Mouse (Mus musculus) ES-Bruce4 (cell line): Measurements from ENCODE around the gene Aldh1l2. TPM values are rescaled to one million over a fixed set of nuclear protein-coding genes. Genes with fewer than 3 reads are reported as not detected.

Source experiments
- H3K27ac ChIP-seq: 2 replicates; pipeline ENCODE4 v1.5.1; 2012; ENCODE audit warnings: low read length, inconsistent platforms; ENCODE audit not compliant: insufficient read depth
- H3K27me3 ChIP-seq: 2 replicates; pipeline ENCODE4 v1.6.1; 2012; ENCODE audit warnings: mild to moderate bottlenecking, low read length, inconsistent platforms; ENCODE audit not compliant: control insufficient read depth, poor library complexity, insufficient read depth, severe bottlenecking
- H3K36me3 ChIP-seq: 2 replicates; pipeline ENCODE4 v1.6.1; 2012; ENCODE audit warnings: inconsistent platforms, mild to moderate bottlenecking, low read length, moderate library complexity; ENCODE audit not compliant: control insufficient read depth, poor library complexity, insufficient read depth, severe bottlenecking
- H3K4me1 ChIP-seq: one replicate; pipeline ENCODE4 v1.8.1; 2011; ENCODE audit warnings: low read length; ENCODE audit not compliant: control insufficient read depth, insufficient read depth
- H3K4me3 ChIP-seq: 2 replicates; pipeline ENCODE4 v1.5.1; 2011; ENCODE audit warnings: low read depth, mild to moderate bottlenecking, low read length
- H3K9ac ChIP-seq: 2 replicates; pipeline ENCODE4 v1.6.1; 2012; ENCODE audit warnings: low read depth, mild to moderate bottlenecking, inconsistent platforms; ENCODE audit not compliant: poor library complexity, severe bottlenecking
- H3K9me3 ChIP-seq: replicated peaks from 2 replicates; pipeline ENCODE4 v1.6.1; 2012; ENCODE audit warnings: mild to moderate bottlenecking, low read length, inconsistent platforms; ENCODE audit not compliant: control insufficient read depth, poor library complexity, insufficient read depth, severe bottlenecking
- CTCF ChIP-seq: IDR thresholded peaks from one replicate; pipeline ENCODE4 v1.8.1; 2011; ENCODE audit warnings: low read depth, low read length
- EP300 ChIP-seq: IDR thresholded peaks from 2 replicates; pipeline ENCODE4 v1.6.1; 2011; ENCODE audit warnings: low read depth, low read length; ENCODE audit not compliant: insufficient read depth
- POLR2A ChIP-seq: IDR thresholded peaks from one replicate; pipeline ENCODE4 v1.8.1; 2011; ENCODE audit warnings: low read length; ENCODE audit not compliant: insufficient read depth
- polyA plus RNA-seq: library from polyadenylated mRNA; stranded (reverse); fragments of >200 nt; gene quantifications from 2 replicates; pipeline ENCODE4 v1.2.4, GENCODE M21; 2011; ENCODE audit warnings: low read depth; ENCODE audit not compliant: missing spikeins, insufficient read depth, insufficient read length

Gene Aldh1l2
- polyA plus RNA-seq, 1 experiment: 0.39 TPM

DNA sequence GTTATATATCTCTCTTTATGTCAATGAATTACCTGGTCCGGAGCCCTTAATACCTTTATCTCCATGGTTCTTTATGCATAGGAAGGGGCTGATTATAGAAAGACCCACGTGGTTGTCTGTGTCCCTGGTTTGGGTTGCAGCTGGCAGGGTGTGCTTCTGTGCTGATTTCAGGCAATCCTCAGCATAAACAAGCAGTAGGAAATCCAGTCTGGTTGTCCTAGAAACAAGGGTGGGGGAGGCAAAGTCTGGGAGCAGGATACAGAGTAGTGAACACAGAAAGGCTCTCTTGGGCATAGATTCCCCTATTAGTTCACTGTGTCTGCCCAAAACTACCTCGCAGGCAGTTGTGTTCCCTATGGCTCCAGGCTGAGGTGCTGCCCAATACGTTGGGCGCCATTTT lies 56.7 kb downstream of the Aldh1l2 start:
- H3K9ac ChIP-seq: no peak overlapping the region
- no peak overlapping the region for H3K27ac ChIP-seq
- no peaks in the 10 kb centered on the region for H3K36me3 ChIP-seq
- peaks cover 68% of the 10 kb centered on the region for H3K9me3 ChIP-seq
- H3K27me3 ChIP-seq: no peaks in the 10 kb centered on the region
- H3K4me1 ChIP-seq: no peaks in the 10 kb centered on the region
- TF ChIP-seq CTCF: no peak
- no peak for TF ChIP-seq POLR2A
- TF ChIP-seq EP300: no peak
- no peak overlapping the region for H3K4me3 ChIP-seq

DNA sequence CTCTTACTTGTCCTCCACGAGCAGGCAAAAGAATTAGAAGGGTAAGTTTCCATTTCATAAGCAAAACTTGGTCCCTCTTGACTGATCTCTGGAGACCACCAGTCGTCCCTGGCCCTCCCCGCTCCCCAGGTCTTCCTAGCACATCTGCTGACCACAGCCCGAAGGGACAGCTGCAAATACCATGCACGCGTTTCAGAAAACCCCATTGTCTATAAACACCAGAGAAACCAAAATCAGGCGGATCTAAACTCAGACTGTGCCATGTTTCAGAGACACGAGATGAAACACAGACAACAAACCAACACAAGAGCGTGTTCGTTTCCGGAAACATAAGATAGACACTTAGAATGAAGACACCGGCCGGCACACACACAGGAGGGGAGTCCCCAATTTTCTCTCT lies 58.7 kb downstream of the Aldh1l2 start:
- no peak overlapping the region for H3K9ac ChIP-seq
- H3K4me3 ChIP-seq: no peak overlapping the region
- TF ChIP-seq CTCF: no peak
- TF ChIP-seq EP300: no peak
- no peak for TF ChIP-seq POLR2A
- H3K27me3 ChIP-seq: no peaks in the 10 kb centered on the region
- no peaks in the 10 kb centered on the region for H3K4me1 ChIP-seq
- no peaks in the 10 kb centered on the region for H3K36me3 ChIP-seq
- H3K9me3 ChIP-seq: peaks cover 61% of the 10 kb centered on the region
- no peak overlapping the region for H3K27ac ChIP-seq

- H3K4me3 ChIP-seq: no peak overlapping the region
- no peak for TF ChIP-seq CTCF
- no peak for TF ChIP-seq POLR2A
- TF ChIP-seq EP300: no peak
- H3K9ac ChIP-seq: no peak overlapping the region
- no peak overlapping the region for H3K27ac ChIP-seq
- no peaks in the 10 kb centered on the region for H3K27me3 ChIP-seq
- H3K9me3 ChIP-seq: peaks cover 77% of the 10 kb centered on the region
- H3K36me3 ChIP-seq: peaks cover 2% of the 10 kb centered on the region
- H3K4me1 ChIP-seq: no peaks in the 10 kb centered on the region
Measured at GRCm38 (mm10) chr10:83457531-83457930, 76.4 kb downstream of the Aldh1l2 start.

DNA sequence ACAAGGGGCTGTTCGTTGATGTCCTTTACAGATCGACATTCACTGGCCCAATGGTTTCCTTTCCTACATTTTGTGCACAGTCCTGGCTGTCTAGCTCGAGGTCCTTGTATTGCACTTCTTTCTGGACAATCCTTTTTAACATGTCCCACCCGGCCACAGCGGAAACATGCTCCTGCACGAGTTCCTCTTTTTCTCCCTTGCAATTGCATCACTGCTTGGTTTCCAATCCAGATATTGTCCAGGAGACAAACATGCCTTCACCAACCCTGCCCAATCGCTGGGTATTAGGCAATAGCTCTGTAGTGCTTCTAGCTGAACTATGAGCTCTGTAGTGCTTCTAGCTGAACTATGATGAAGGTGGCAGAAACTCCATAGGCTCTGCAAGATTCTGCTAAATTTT lies 85.4 kb downstream of the Aldh1l2 start:
- H3K4me3 ChIP-seq: no peak overlapping the region
- no peaks in the 10 kb centered on the region; the same call in 1 of the 2 replicates for H3K36me3 ChIP-seq
- peaks cover 81% of the 10 kb centered on the region for H3K9me3 ChIP-seq
- no peak overlapping the region for H3K27ac ChIP-seq
- no peaks in the 10 kb centered on the region for H3K27me3 ChIP-seq
- TF ChIP-seq CTCF: no peak
- no peak for TF ChIP-seq POLR2A
- TF ChIP-seq EP300: no peak
- no peaks in the 10 kb centered on the region for H3K4me1 ChIP-seq
- no peak overlapping the region for H3K9ac ChIP-seq

Other genes with a start within 250 kb of the Aldh1l2 start
- 0.67 TPM in 1 of 2 replicates, not detected in the other for gene Slc41a2, start 196.3 kb downstream of the Aldh1l2 start, polyA plus RNA-seq
- gene D10Wsu102e, start 173.9 kb downstream of the Aldh1l2 start, polyA plus RNA-seq: 8.9 TPM in 2 replicates
- gene Washc4, start 9.6 kb upstream of the Aldh1l2 start, polyA plus RNA-seq: 88.1 and 92.1 TPM in 2 replicates
- gene Appl2, start 114.6 kb upstream of the Aldh1l2 start, polyA plus RNA-seq: 28.7 and 38.2 TPM in 2 replicates
- gene 1500009L16Rik, start 188.7 kb upstream of the Aldh1l2 start, polyA plus RNA-seq: 72.7 and 73.5 TPM in 2 replicates